Mouse (Mus musculus) myocyte (in vitro differentiated cells): ENCODE measurements around the gene C1s1.
"Not testable (repeated sequence)": the region's sequence is repeated elsewhere in the genome, so short reads cannot be mapped to it uniquely, and the experiment has no call there.

Experiments
- E2F4 ChIP-seq: IDR thresholded peaks from one replicate; pipeline ENCODE4 v1.6.1; 2011; ENCODE audit warnings: mild to moderate bottlenecking, control low read depth, moderate library complexity; ENCODE audit not compliant: insufficient read depth
- MYOD1 ChIP-seq, 3 experiments: IDR thresholded peaks; one replicate each; pipeline ENCODE4 v1.6.1; 2011; ENCODE audit warnings: control low read depth in 2 of 3, low read depth in 2 of 3, mild to moderate bottlenecking in 2 of 3, moderate library complexity in 1 of 3; ENCODE audit not compliant: insufficient read length in 2 of 3, control insufficient read depth in 1 of 3
- POLR2A ChIP-seq: IDR thresholded peaks from one replicate; pipeline ENCODE4 v1.6.1; 2011; ENCODE audit warnings: low read depth, mild to moderate bottlenecking, control low read depth, moderate library complexity; ENCODE audit not compliant: insufficient read length
- POLR2AphosphoS2 ChIP-seq: IDR thresholded peaks from one replicate; pipeline ENCODE4 v1.6.1; 2011; ENCODE audit warnings: low read depth, control low read depth; ENCODE audit not compliant: insufficient read length
- TCF12 ChIP-seq: IDR thresholded peaks from one replicate; pipeline ENCODE4 v1.6.1; 2011; ENCODE audit warnings: mild to moderate bottlenecking, control low read depth; ENCODE audit not compliant: poor library complexity, insufficient read depth, severe bottlenecking
- USF1 ChIP-seq: IDR thresholded peaks from one replicate; pipeline ENCODE4 v1.6.1; 2011; ENCODE audit warnings: low read depth, mild to moderate bottlenecking, control low read depth, moderate library complexity

DNA sequence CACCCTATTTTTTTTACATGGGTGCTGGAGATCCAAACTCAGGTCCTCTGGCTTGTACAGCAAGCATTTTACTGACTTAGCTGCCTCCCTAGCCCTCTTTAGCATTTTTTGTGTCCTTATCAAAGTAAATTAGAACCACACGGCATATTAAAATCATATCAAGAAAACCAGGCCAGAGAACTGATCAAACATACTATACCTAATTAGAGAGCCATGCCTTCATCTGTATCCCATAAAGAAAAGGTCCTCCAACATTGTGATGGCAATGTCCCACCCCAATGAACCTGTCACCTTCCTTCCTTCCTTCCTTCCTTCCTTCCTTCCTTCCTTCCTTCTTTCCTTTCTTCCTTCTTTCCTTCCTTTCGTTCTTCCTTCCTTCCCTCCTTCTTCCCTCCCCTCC is 13.8 kb upstream of the C1s1 start:
- TF ChIP-seq POLR2A; USF1; E2F4; MYOD1 (IDR thresholded peaks at IDR 0.05; ENCODE audit: control insufficient read depth in 1 of 3, insufficient read length in 2 of 3, low read depth in 2 of 3); TCF12; POLR2AphosphoS2: not testable (repeated sequence)
